Mouse (Mus musculus) hindbrain, embryonic 11.5 days (tissue): Measurements from ENCODE around the gene Scap. TPM values are rescaled to one million over a fixed set of nuclear protein-coding genes. Genes with fewer than 3 reads are reported as not detected.

ENCODE experiments used
- ATAC-seq: fragments of 200-750 bp; cut with Nextera tagmentation; 2 replicates; pipeline ENCODE4 v1.8.0; 2017; ENCODE audit warnings: mild to moderate bottlenecking, moderate TSS enrichment, moderate library complexity; ENCODE audit not compliant: low FRiP score
- DNase-seq: peaks from one replicate; pipeline ENCODE4 v3.0.0-alpha.2; 2015; ENCODE audit warnings: low spot score
- H3K27ac ChIP-seq: fragments of 300-500 bp; sonication (generic); 2 replicates; pipeline ENCODE4 v1.5.1; 2014; ENCODE audit warnings: mild to moderate bottlenecking, low read depth, low read length
- H3K27me3 ChIP-seq: fragments of 300-500 bp; sonication (generic); 2 replicates; pipeline ENCODE4 v1.6.1; 2014; ENCODE audit warnings: mild to moderate bottlenecking, low read length, moderate library complexity, mixed read lengths; ENCODE audit not compliant: control insufficient read depth, insufficient read depth
- H3K36me3 ChIP-seq: fragments of 300-500 bp; sonication (generic); 2 replicates; pipeline ENCODE4 v1.6.1; 2014; ENCODE audit warnings: mild to moderate bottlenecking, low read length, moderate library complexity, mixed read lengths; ENCODE audit not compliant: control insufficient read depth, insufficient read depth
- H3K4me1 ChIP-seq: fragments of 300-500 bp; sonication (generic); replicated peaks from 2 replicates; pipeline ENCODE4 v1.6.1; 2014; ENCODE audit warnings: low read length, mixed read lengths; ENCODE audit not compliant: control insufficient read depth, insufficient read depth
- H3K4me2 ChIP-seq: fragments of 300-500 bp; sonication (generic); replicated peaks from 2 replicates; pipeline ENCODE4 v1.6.1; 2014; ENCODE audit warnings: mild to moderate bottlenecking, low read depth, low read length
- H3K4me3 ChIP-seq: fragments of 300-500 bp; sonication (generic); 2 replicates; pipeline ENCODE4 v1.5.1; 2014; ENCODE audit warnings: low read depth, low read length
- H3K9ac ChIP-seq: fragments of 300-500 bp; sonication (generic); 2 replicates; pipeline ENCODE4 v1.6.1; 2014; ENCODE audit warnings: low read depth, low read length
- H3K9me3 ChIP-seq: fragments of 300-500 bp; sonication (generic); 2 replicates; pipeline ENCODE4 v1.6.1; 2016; ENCODE audit warnings: low read length; ENCODE audit not compliant: control insufficient read depth
- WGBS: fragments of 180-500 bp; shearing (Covaris S2); extraction: QIAGEN DNeasy Blood & Tissue Kit; methylation state at CpG from one replicate; pipeline ENCODE4 v1.1.7; 2014; 5-methylcytosine and 5-hydroxymethylcytosine counted together
- polyA plus RNA-seq: library from polyadenylated mRNA; unstranded; fragments of >200 nt; fragmentation: Nextera tagmentation; extraction: Ambion mirVana; gene quantifications from 2 replicates; pipeline ENCODE4 v1.2.1, GENCODE M21; 2014

Scap gene
- polyA plus RNA-seq, 1 experiment from 2014 or later, result 26.0 TPM

GRCm38 (mm10) chr9:110343805-110344204 is 10.7 kb downstream of the Scap start:
- Histone ChIP-seq H3K27me3 (no peaks in the 10 kb centered on the region), H3K9ac (no peak overlapping the region), H3K9me3 (no peaks in the 10 kb centered on the region), H3K27ac (no peak overlapping the region), H3K36me3 (no peaks in the 10 kb centered on the region), H3K4me2 (no peak overlapping the region), H3K4me1 (no peaks in the 10 kb centered on the region), H3K4me3 (no peak overlapping the region)
- WGBS, result 61% methylated on average over 6 of the region's 6 CpGs
- ATAC-seq (no peak), DNase-seq (no peak)

DNA sequence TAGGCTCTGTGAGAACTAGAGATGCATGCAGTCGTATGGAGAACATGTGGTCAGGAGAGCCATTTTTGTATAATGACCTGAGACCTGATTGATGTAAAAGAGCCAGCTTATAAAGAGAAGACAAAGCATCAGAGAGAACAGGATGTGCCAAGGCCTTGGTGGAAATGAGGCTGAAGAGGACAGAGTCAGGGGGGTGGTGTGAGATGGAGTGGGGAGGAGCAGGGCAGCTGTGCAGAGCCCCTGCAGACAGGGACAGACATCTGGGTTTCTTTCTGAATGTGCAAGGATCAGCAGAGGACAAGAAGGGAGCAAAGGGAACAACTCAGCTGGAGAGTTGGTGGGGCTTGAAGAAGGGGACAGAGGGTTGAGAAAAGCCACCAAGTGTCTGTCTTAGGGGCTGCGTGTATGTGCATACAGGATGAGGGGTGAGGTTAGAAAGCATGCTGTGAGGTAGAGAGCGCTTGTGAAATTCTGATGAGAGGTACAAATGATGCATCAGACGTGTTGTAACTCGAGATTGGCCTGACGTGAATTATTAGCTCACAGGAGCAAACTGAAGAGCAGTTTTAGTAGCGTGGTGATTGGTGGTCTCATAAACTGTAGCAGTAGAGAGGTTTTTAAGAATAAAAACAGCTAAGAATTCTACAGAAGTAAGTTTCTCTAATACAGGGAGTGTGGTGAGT is 12.1 kb downstream of the Scap start:
- Histone ChIP-seq H3K4me2 (no peak overlapping the region), H3K27ac (no peak overlapping the region), H3K9ac (no peak overlapping the region), H3K9me3 (no peaks in the 10 kb centered on the region), H3K4me3 (no peak overlapping the region), H3K4me1 (no peaks in the 10 kb centered on the region), H3K27me3 (no peaks in the 10 kb centered on the region), H3K36me3 (no peaks in the 10 kb centered on the region)
- 77% methylated on average over 7 of the region's 7 CpGs for WGBS
- DNase-seq (no peak), ATAC-seq (no peak)

GRCm38 (mm10) chr9:110348899-110349298 is 15.8 kb downstream of the Scap start:
- Histone ChIP-seq H3K9ac (no peak overlapping the region), H3K4me1 (no peaks in the 10 kb centered on the region), H3K9me3 (no peaks in the 10 kb centered on the region), H3K27ac (no peak overlapping the region), H3K36me3 (no peaks in the 10 kb centered on the region), H3K4me3 (no peak overlapping the region), H3K4me2 (no peak overlapping the region), H3K27me3 (no peaks in the 10 kb centered on the region)
- 77% methylated on average over 4 of the region's 4 CpGs for WGBS
- DNase-seq (no peak), ATAC-seq (no peak)

DNA sequence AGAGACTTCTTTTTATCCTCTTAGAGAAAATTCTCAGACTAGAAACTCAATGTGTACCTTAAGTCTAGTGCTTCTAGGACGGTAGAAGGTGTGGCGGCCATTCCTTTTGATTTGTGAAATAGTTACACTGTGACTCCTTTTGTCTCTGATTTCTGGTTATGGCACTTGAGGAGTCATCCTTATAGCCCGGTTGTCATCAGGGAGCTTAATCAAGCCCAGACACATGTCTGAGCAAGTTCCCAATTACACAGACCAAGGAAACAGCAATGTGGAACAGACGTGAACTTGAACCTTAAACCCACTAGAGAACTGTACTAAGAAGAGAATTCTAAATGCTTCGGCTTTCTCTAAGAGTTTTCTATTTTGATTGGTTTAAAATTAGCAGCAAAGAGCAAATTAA is 17.1 kb downstream of the Scap start:
- H3K9ac ChIP-seq, result no peak overlapping the region
- H3K27ac ChIP-seq, result no peak overlapping the region
- no peak overlapping the region for H3K4me3 ChIP-seq
- 86% methylated on average over 5 of the region's 5 CpGs for WGBS
- H3K27me3 ChIP-seq, result no peaks in the 10 kb centered on the region
- no peak for DNase-seq
- H3K4me2 ChIP-seq, result no peak overlapping the region
- H3K4me1 ChIP-seq, result no peaks in the 10 kb centered on the region
- no peaks in the 10 kb centered on the region for H3K9me3 ChIP-seq
- H3K36me3 ChIP-seq, result no peaks in the 10 kb centered on the region
- ATAC-seq, result no peak

- Histone ChIP-seq H3K27ac (no peak overlapping the region), H3K9me3 (no peaks in the 10 kb centered on the region), H3K4me2 (no peak overlapping the region), H3K9ac (no peak overlapping the region), H3K27me3 (no peaks in the 10 kb centered on the region), H3K36me3 (no peaks in the 10 kb centered on the region), H3K4me3 (no peak overlapping the region), H3K4me1 (no peaks in the 10 kb centered on the region)
- ATAC-seq, result no peak
- no peak for DNase-seq
- 88% methylated on average over 5 of the region's 5 CpGs for WGBS
These were observed 17.5 kb downstream of the Scap start for GRCm38 (mm10) chr9:110350612-110351011.

GRCm38 (mm10) chr9:110351350-110351749 is 18.3 kb downstream of the Scap start:
- Histone ChIP-seq H3K9ac (no peak overlapping the region), H3K4me1 (no peaks in the 10 kb centered on the region), H3K9me3 (no peaks in the 10 kb centered on the region), H3K27ac (no peak overlapping the region), H3K36me3 (no peaks in the 10 kb centered on the region), H3K27me3 (no peaks in the 10 kb centered on the region), H3K4me2 (no peak overlapping the region), H3K4me3 (no peak overlapping the region)
- WGBS, result 88% methylated on average over 2 of the region's 2 CpGs
- DNase-seq, result no peak
- no peak for ATAC-seq

GRCm38 (mm10) chr9:110351932-110352632 is 19.0 kb downstream of the Scap start:
- Histone ChIP-seq H3K4me3 (no peak overlapping the region), H3K27ac (no peak overlapping the region), H3K9ac (no peak overlapping the region), H3K36me3 (no peaks in the 10 kb centered on the region), H3K4me2 (no peak overlapping the region), H3K27me3 (no peaks in the 10 kb centered on the region), H3K9me3 (no peaks in the 10 kb centered on the region), H3K4me1 (no peaks in the 10 kb centered on the region)
- no peak for DNase-seq
- ATAC-seq, result no peak
- 91% methylated on average over 8 of the region's 8 CpGs for WGBS

GRCm38 (mm10) chr9:110358341-110358740 is 25.3 kb downstream of the Scap start:
- 80% methylated on average over 2 of the region's 2 CpGs for WGBS
- H3K4me2 ChIP-seq, result no peak overlapping the region
- H3K9ac ChIP-seq, result no peak overlapping the region
- no peak overlapping the region for H3K4me3 ChIP-seq
- H3K27ac ChIP-seq, result no peak overlapping the region
- H3K36me3 ChIP-seq, result peaks cover 3% of the 10 kb centered on the region; the same call in 1 of the 2 replicates
- no peaks in the 10 kb centered on the region for H3K27me3 ChIP-seq
- H3K9me3 ChIP-seq, result no peaks in the 10 kb centered on the region
- no peak for ATAC-seq
- H3K4me1 ChIP-seq, result no peaks in the 10 kb centered on the region
- no peak for DNase-seq

DNA sequence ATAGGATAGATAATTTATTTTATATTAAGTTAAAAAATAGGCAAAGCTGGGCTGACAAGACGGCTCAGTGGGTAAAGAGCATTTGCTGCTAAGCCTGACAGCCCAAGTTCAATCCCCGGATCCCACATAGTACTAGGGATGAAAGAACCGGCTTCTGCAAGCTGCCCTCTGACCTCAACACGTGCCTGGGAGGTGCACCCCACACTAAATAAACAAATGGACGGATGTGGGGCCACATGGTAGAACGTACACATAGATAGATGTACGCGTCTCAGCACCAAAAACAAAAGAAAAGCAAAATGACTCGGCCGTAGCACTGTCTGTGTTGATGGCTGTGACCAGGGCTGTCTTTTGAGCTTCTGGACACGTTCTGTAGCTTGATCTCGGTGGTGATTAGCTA is 28.2 kb downstream of the Scap start:
- H3K4me3 ChIP-seq, result no peak overlapping the region
- H3K4me1 ChIP-seq, result no peaks in the 10 kb centered on the region
- H3K9me3 ChIP-seq, result no peaks in the 10 kb centered on the region
- H3K27me3 ChIP-seq, result no peaks in the 10 kb centered on the region
- ATAC-seq (no peak), DNase-seq (no peak)
- H3K9ac ChIP-seq, result no peak overlapping the region
- peaks cover 3% of the 10 kb centered on the region; the same call in 1 of the 2 replicates for H3K36me3 ChIP-seq
- 75% methylated on average over 12 of the region's 12 CpGs for WGBS
- no peak overlapping the region for H3K4me2 ChIP-seq
- H3K27ac ChIP-seq, result no peak overlapping the region
